Mouse (Mus musculus) G1E (cell line): ENCODE data around the gene Rasd1.

Experiments
- CTCF ChIP-seq: IDR thresholded peaks from 2 replicates; pipeline ENCODE4 v1.5.1; 2012; ENCODE audit warnings: low read depth, low read length, inconsistent platforms, mixed read lengths
- POLR2AphosphoS5 ChIP-seq: IDR thresholded peaks from 2 replicates; pipeline ENCODE4 v1.6.1; 2012; ENCODE audit warnings: low read depth, low read length, inconsistent platforms; ENCODE audit not compliant: insufficient replicate concordance
- TAL1 ChIP-seq: conservative IDR thresholded peaks from 2 replicates; pipeline ENCODE4 v1.6.1; 2012; ENCODE audit warnings: low read depth, low read length, inconsistent platforms, mixed read lengths

- TF ChIP-seq CTCF (no peak), TAL1 (no peak), POLR2AphosphoS5 (no peak)
Observed at GRCm38 (mm10) chr11:59947752-59948400, 16.9 kb downstream of the Rasd1 start, which contains the start of gene Med9.
